Mouse (Mus musculus) urinary bladder, postnatal 36 days (tissue): ENCODE results near the gene Gm4922.

Experiments
- DNase-seq, 2 experiments: peaks; one replicate each; pipeline ENCODE4 v3.0.0; 2022; ENCODE audit warnings: low spot score in 2 of 2, mixed read lengths in 1 of 2

Gm4922 gene

GRCm38 (mm10) chr10:18786693-18787092, at the start of gene Gm4922:
Gene Gm4922, minus strand, starts transcription at chr10:18786793.
- DNase-seq, result no peak

DNA sequence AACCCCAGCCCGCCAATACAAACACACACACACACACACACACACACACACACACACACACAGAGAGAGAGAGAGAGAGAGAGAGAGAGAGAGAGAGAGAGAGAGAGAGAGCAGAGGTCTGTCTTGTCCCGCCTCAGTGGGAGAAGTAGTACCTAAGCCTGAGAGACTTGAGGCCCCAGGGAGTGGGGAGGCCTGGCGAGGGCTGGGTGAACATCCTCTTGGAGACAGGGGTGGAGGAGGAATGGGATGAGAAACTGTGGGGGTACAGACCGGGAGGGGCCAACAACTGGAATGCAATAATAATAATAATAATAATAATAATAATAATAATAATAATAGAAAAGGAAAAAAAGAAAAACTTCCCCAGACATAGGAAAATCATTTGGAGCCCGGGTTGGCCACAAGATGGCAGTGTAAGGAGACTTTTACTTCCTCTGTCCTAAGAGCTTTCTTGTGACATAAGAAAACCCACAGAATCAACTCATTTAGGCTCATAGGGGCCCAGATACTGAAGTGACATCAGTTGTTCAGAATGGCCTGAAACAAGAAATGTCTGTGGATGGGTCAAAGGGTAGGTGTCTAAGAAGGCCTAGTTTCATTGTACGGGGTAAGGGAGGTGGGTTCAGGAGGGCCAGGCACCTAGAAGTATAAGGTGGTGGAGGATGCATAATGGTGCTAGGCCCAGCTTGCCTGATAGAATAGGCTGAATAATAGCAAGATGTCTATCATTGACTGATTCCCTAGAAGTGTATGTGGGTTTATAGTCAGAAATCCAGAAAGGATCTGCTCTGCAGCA, 49.3 kb upstream of the Gm4922 start:
- no peak for DNase-seq

- DNase-seq, result no peak
These were observed 47.8 kb upstream of the Gm4922 start for GRCm38 (mm10) chr10:18834389-18834788.

- no peak for DNase-seq
These were observed 45.2 kb upstream of the Gm4922 start for GRCm38 (mm10) chr10:18831823-18832222.

DNA sequence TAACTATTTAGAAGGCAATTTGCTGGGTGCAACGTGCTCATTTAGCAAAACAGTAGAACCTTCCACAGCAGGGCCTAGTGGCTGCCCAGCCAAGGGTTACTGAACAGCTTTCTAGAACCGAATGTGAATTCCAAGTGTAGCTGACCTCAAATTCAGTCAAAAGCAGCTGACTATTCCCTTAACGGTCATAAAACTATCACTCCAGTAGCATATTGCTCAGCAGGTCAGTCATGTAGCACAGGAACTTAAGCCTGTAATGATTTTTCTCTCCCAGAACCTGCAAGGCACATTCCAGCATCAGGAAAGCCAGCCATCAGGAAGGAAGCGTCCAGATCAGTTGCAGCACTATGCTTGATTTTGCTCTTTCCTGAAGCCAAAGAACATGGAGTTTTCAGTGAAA, 43.8 kb upstream of the Gm4922 start:
- DNase-seq, result no peak

DNA sequence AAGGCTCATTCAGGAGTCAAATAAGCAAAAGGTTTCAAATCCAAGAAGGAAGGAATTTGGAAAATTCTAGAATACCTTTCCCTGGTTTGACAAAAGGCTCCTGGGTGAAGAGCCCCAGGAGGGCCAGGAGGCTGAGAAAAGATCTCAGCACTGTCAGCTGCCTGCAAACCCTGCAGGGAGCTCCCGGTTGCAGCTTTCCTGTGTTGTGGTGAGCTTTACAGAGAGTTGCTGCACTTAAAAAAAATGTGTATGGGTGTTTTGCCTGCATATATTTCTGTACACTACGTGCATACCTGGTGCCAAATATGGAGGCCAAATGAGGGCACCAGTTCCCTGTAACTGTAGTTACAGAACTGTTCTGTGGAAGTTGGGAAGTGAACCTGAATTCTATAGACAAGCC, 41.3 kb upstream of the Gm4922 start:
- DNase-seq, result no peak

DNA sequence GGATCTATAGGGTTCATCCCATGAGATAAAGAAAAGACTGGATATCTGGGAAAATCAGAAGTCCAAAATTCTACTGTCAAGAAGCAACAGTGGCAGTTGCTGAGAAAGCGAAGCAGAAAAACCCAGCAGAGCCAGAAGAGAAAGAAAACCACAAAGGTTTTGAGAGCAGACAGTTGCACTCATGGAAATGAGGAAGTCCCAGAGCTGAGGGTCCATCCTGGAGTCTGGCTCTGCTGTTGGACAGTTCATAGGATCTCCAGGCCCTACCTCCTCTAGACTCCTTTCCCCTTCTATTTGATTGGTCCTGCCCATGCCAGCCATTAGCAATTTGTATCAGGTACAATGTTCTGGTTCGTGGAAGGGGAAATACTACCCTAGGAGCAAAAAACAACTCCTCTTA, 39.5 kb upstream of the Gm4922 start:
- DNase-seq, result no peak

GRCm38 (mm10) chr10:18825143-18825542, 38.5 kb upstream of the Gm4922 start:
- DNase-seq, result no peak

GRCm38 (mm10) chr10:18816560-18816959, 30.0 kb upstream of the Gm4922 start:
- peak; percentile 7 to 11 for DNase-seq

DNA sequence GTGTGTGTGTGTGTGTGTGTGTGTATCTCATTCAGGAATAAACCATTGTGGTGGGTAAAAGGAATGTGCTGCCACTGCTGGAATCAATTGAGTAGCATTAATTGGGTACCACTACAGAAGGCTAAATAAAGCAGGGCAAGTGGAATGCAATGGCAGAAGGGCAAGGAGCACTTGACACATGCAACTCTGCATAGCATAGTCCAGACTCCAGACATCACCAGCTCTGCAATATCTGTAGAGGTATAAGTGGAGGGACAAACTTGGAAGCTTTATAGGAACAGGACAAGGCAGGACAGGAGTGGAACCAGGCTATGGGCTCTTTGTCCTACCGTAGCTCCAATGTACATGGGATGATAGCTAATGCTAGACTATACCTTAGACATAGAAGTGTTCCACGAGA, 25.2 kb upstream of the Gm4922 start:
- no peak for DNase-seq

DNA sequence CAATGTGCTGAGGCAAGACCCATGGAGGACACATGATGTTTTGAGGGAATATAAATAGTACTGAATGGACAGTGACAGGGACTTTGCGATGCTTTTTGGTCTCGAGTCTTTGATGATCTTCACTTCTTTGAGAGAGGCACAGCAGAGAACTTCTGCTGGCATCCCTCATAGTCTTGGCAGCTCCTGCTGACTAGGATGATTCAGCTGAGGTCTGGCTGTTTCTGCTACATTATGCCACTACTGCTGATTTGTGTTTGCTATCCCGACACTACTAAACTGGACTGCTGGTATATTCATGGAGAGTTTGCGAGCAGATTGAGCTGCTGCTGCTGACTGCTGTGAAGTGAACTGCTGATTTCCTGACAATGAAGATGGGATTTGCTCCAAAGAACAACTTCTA, 3.5 kb upstream of the Gm4922 start:
- no peak for DNase-seq

GRCm38 (mm10) chr10:18788601-18789000, 2.0 kb upstream of the Gm4922 start:
- DNase-seq, result no peak

GRCm38 (mm10) chr10:18777546-18777945, 9.0 kb downstream of the Gm4922 start:
- no peak for DNase-seq

- no peak for DNase-seq
These were observed 13.9 kb downstream of the Gm4922 start for GRCm38 (mm10) chr10:18772537-18773179.

DNA sequence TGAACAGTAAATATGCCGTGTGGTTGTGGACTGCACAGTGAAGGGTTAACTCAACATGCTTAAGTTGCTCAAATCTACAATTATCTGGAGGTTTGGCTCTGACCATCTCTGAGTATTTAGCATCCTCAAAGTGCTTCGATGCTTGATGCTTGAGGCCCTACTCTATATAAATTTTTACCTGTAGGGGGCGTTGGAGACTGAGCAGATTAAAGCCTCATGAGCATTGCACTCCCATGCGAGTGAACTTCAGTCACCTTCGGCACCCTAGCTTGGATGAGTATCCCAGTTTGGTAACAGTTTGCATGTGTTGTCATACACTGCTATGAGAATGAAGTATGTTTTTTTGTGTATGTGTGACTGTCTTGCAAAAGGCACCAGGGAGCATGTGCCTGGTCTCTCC, 16.7 kb downstream of the Gm4922 start:
- no peak for DNase-seq

GRCm38 (mm10) chr10:18760241-18760640, 26.4 kb downstream of the Gm4922 start:
- no peak for DNase-seq

DNA sequence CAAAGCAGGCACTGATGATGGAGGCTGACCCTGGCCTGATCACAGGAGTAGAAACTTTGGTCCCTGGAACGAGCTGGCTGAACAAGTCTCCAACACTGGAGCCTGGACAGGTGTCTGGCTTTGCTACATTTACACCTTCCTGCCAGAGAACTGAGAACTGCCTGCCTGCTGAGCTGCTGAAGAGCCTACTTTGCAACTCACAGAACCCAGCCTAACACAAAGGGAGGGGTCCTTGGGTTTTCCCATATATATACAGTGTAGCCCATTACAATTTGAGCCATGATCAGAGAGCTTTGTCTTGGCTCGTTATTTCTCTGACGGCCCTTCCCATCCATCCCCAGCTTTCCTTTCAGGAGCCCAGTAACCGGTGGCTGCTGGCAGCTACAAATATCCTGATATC, 36.5 kb downstream of the Gm4922 start:
- no peak for DNase-seq

- DNase-seq, result peak; percentile 49 to 58
These were observed 43.1 kb downstream of the Gm4922 start, which contains the start of gene Arfgef3 for GRCm38 (mm10) chr10:18743286-18744142. Gene Arfgef3, minus strand, starts transcription at chr10:18743949.

DNA sequence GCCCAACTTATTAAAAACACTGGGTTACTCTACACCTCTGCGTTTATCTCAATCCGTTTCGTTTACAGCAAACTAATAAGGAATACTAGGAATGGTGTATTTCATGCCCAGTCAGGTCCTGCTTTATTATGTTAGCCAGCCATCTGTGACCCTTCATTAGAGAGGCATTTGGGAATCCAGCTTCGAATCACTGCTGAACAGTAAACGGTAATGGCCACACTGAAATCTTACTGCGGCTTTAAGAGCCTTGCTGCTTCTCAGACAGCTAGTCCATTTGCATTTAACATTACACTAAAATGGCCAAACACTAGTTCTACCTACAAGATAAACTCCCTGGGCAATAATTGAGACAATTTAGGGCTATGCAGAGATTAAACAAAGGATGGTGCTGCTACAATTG, 44.5 kb downstream of the Gm4922 start:
- no peak for DNase-seq

GRCm38 (mm10) chr10:18741024-18741423, 45.6 kb downstream of the Gm4922 start:
- no peak for DNase-seq
